Mouse (Mus musculus) heart, adult 2 months (tissue): ENCODE results near the gene Vti1b.

Source experiments
- CTCF ChIP-seq: fragments of 200-600 bp; IDR thresholded peaks from 2 replicates; pipeline ENCODE4 v1.8.1; 2022; ENCODE audit warnings: antibody characterized with exemption, mild to moderate bottlenecking, moderate library complexity
- POLR2A ChIP-seq: fragments of 200-500 bp; IDR thresholded peaks from 2 replicates; pipeline ENCODE4 v1.6.1; 2011; ENCODE audit warnings: mild to moderate bottlenecking, low read depth, low read length, control low read depth; ENCODE audit not compliant: insufficient read depth

- TF ChIP-seq CTCF (no peak), POLR2A (no peak)
Observed at GRCm38 (mm10) chr12:79135105-79135504, 37.4 kb downstream of the Vti1b start.
